Mouse (Mus musculus): ENCODE measurements at regions not wholly inside any gene's neighbourhood (a gene's known extent, or its start where the extent isn't known, plus 50 kb on each side); places are given as distances from the start of the nearest gene placed in this dataset.

- TF ChIP-seq CTCF (IDR thresholded peaks at IDR 0.05; ENCODE audit: borderline replicate concordance, insufficient read depth, low read length) (no peak), POLR2A (IDR thresholded peaks at IDR 0.05; ENCODE audit: low read depth, low read length) (no peak)
These were observed 469.0 kb downstream of the D3Ertd751e start for GRCm38 (mm10) chr3:42211420-42211819.

Measured in embryonic fibroblast, embryonic 13.5 days (primary cell).